Mouse (Mus musculus): ENCODE results near the gene Kcna10. TPM values are rescaled to one million over a fixed set of nuclear protein-coding genes. Genes with fewer than 3 reads are reported as not detected.

Kcna10 gene
- polyA plus RNA-seq, 1 experiment = not detected

- Histone ChIP-seq H3K36me3 (ENCODE audit: control insufficient read depth, insufficient read depth) (no peaks in the 10 kb centered on the region), H3K79me2 (ENCODE audit: control insufficient read depth, insufficient read depth) (no peaks in the 10 kb centered on the region), H3ac (ENCODE audit: control insufficient read depth, insufficient read length, low read depth) (no peak overlapping the region), H3K4me3 (ENCODE audit: insufficient read depth, poor library complexity, severe bottlenecking) (no peak overlapping the region), H3K27me3 (ENCODE audit: control insufficient read depth, insufficient read depth, insufficient read length) (peaks cover 8% of the 10 kb centered on the region), H3K79me3 (ENCODE audit: low read depth) (no peaks in the 10 kb centered on the region)
- TF ChIP-seq MAX (IDR thresholded peaks at IDR 0.05) (no peak), CTCF (IDR thresholded peaks at IDR 0.05; ENCODE audit: control insufficient read depth, insufficient read depth, insufficient read length) (no peak), FOSL1 (IDR thresholded peaks at IDR 0.05; ENCODE audit: insufficient read depth, low read length, poor library complexity, severe bottlenecking) (no peak), USF1 (IDR thresholded peaks at IDR 0.05; ENCODE audit: low read depth) (no peak), CEBPB (IDR thresholded peaks at IDR 0.05; ENCODE audit: low read depth) (no peak), MYOG (IDR thresholded peaks at IDR 0.05; ENCODE audit: control insufficient read depth, extremely low read depth, insufficient read length) (no peak), MYOD1 (IDR thresholded peaks at IDR 0.05; ENCODE audit: control insufficient read depth, insufficient read length, low read depth) (no peak)
Observed at GRCm38 (mm10) chr3:107169552-107169951, 13.3 kb upstream of the Kcna10 start.

DNA sequence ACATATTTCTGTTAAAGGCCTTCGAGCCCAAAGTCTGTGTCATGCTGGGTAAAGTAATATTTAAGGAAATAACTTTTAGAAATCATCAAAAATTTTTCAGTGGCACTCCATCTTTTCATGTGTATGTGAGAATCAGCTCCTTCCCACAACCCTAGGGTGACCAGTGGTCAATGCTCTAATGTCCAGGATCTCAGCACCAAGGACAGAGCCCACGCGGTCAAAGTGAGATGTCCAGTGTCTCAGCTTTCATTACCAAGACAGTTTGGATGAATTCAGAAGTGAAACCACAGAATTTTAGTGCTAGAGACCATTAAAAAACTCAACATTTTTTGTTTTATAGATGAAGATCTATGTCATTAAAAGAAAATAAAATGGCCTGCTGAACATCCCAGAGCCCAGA is 10.9 kb upstream of the Kcna10 start:
- H3K27me3 ChIP-seq (ENCODE audit: control insufficient read depth, insufficient read depth, insufficient read length) = peaks cover 8% of the 10 kb centered on the region
- H3ac ChIP-seq (ENCODE audit: control insufficient read depth, insufficient read length, low read depth) = no peak overlapping the region
- no peaks in the 10 kb centered on the region for H3K79me3 ChIP-seq (ENCODE audit: low read depth)
- H3K36me3 ChIP-seq (ENCODE audit: control insufficient read depth, insufficient read depth) = no peaks in the 10 kb centered on the region
- H3K79me2 ChIP-seq (ENCODE audit: control insufficient read depth, insufficient read depth) = no peaks in the 10 kb centered on the region
- no peak for TF ChIP-seq MAX (IDR thresholded peaks at IDR 0.05)
- TF ChIP-seq CTCF (IDR thresholded peaks at IDR 0.05; ENCODE audit: control insufficient read depth, insufficient read depth, insufficient read length) = no peak
- TF ChIP-seq CEBPB (IDR thresholded peaks at IDR 0.05; ENCODE audit: low read depth) = no peak
- TF ChIP-seq MYOD1 (IDR thresholded peaks at IDR 0.05; ENCODE audit: control insufficient read depth, insufficient read length, low read depth) = no peak
- TF ChIP-seq FOSL1 (IDR thresholded peaks at IDR 0.05; ENCODE audit: insufficient read depth, low read length, poor library complexity, severe bottlenecking) = no peak
- TF ChIP-seq MYOG (IDR thresholded peaks at IDR 0.05; ENCODE audit: control insufficient read depth, extremely low read depth, insufficient read length) = no peak
- TF ChIP-seq USF1 (IDR thresholded peaks at IDR 0.05; ENCODE audit: low read depth) = no peak
- no peak overlapping the region for H3K4me3 ChIP-seq (ENCODE audit: insufficient read depth, poor library complexity, severe bottlenecking)

- Histone ChIP-seq H3ac (ENCODE audit: control insufficient read depth, insufficient read length, low read depth) (no peak overlapping the region), H3K4me3 (ENCODE audit: insufficient read depth, poor library complexity, severe bottlenecking) (no peak overlapping the region), H3K79me3 (ENCODE audit: low read depth) (no peaks in the 10 kb centered on the region), H3K79me2 (ENCODE audit: control insufficient read depth, insufficient read depth) (no peaks in the 10 kb centered on the region), H3K36me3 (ENCODE audit: control insufficient read depth, insufficient read depth) (no peaks in the 10 kb centered on the region), H3K27me3 (ENCODE audit: control insufficient read depth, insufficient read depth, insufficient read length) (peaks cover 3% of the 10 kb centered on the region)
- TF ChIP-seq MYOG (IDR thresholded peaks at IDR 0.05; ENCODE audit: control insufficient read depth, extremely low read depth, insufficient read length) (no peak), FOSL1 (IDR thresholded peaks at IDR 0.05; ENCODE audit: insufficient read depth, low read length, poor library complexity, severe bottlenecking) (no peak), MYOD1 (IDR thresholded peaks at IDR 0.05; ENCODE audit: control insufficient read depth, insufficient read length, low read depth) (no peak), CTCF (IDR thresholded peaks at IDR 0.05; ENCODE audit: control insufficient read depth, insufficient read depth, insufficient read length) (no peak), MAX (IDR thresholded peaks at IDR 0.05) (no peak), CEBPB (IDR thresholded peaks at IDR 0.05; ENCODE audit: low read depth) (no peak), USF1 (IDR thresholded peaks at IDR 0.05; ENCODE audit: low read depth) (no peak)
Observed at GRCm38 (mm10) chr3:107172556-107172955, 10.3 kb upstream of the Kcna10 start.

- Histone ChIP-seq H3K4me3 (ENCODE audit: insufficient read depth, poor library complexity, severe bottlenecking) (no peak overlapping the region), H3K27me3 (ENCODE audit: control insufficient read depth, insufficient read depth, insufficient read length) (peaks cover 3% of the 10 kb centered on the region), H3K36me3 (ENCODE audit: control insufficient read depth, insufficient read depth) (no peaks in the 10 kb centered on the region), H3K79me3 (ENCODE audit: low read depth) (no peaks in the 10 kb centered on the region), H3ac (ENCODE audit: control insufficient read depth, insufficient read length, low read depth) (no peak overlapping the region), H3K79me2 (ENCODE audit: control insufficient read depth, insufficient read depth) (no peaks in the 10 kb centered on the region)
- TF ChIP-seq USF1 (IDR thresholded peaks at IDR 0.05; ENCODE audit: low read depth) = no peak
Observed at GRCm38 (mm10) chr3:107175486-107175885, 7.4 kb upstream of the Kcna10 start.

DNA sequence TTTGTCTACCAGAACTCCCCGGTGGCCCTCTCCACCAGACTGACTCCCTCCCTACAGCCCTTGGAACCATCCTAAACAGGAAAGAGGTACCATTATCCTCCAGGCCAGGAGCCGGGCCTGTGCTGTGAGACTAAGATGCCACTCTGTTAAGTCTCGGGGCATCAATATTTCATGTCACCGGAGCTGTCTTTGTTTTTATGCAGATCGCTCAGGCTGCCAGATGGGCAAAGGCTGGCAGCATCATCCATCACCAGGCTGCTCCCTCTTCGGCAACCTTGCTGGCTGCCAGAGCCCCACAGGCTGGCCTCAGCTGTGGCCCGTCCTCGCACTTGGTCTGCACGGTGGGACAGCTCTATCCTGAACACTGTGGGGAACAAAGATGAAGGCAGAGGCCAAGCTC is 6.4 kb upstream of the Kcna10 start:
- H3ac ChIP-seq (ENCODE audit: control insufficient read depth, insufficient read length, low read depth) = no peak overlapping the region
- no peaks in the 10 kb centered on the region for H3K79me2 ChIP-seq (ENCODE audit: control insufficient read depth, insufficient read depth)
- peaks cover 3% of the 10 kb centered on the region for H3K27me3 ChIP-seq (ENCODE audit: control insufficient read depth, insufficient read depth, insufficient read length)
- H3K4me3 ChIP-seq (ENCODE audit: insufficient read depth, poor library complexity, severe bottlenecking) = no peak overlapping the region
- H3K79me3 ChIP-seq (ENCODE audit: low read depth) = no peaks in the 10 kb centered on the region
- H3K36me3 ChIP-seq (ENCODE audit: control insufficient read depth, insufficient read depth) = no peaks in the 10 kb centered on the region
- no peak for TF ChIP-seq MYOG (IDR thresholded peaks at IDR 0.05; ENCODE audit: control insufficient read depth, extremely low read depth, insufficient read length)
- TF ChIP-seq MYOD1 (IDR thresholded peaks at IDR 0.05; ENCODE audit: control insufficient read depth, insufficient read length, low read depth) = no peak
- no peak for TF ChIP-seq CEBPB (IDR thresholded peaks at IDR 0.05; ENCODE audit: low read depth)
- no peak for TF ChIP-seq FOSL1 (IDR thresholded peaks at IDR 0.05; ENCODE audit: insufficient read depth, low read length, poor library complexity, severe bottlenecking)
- no peak for TF ChIP-seq MAX (IDR thresholded peaks at IDR 0.05)

DNA sequence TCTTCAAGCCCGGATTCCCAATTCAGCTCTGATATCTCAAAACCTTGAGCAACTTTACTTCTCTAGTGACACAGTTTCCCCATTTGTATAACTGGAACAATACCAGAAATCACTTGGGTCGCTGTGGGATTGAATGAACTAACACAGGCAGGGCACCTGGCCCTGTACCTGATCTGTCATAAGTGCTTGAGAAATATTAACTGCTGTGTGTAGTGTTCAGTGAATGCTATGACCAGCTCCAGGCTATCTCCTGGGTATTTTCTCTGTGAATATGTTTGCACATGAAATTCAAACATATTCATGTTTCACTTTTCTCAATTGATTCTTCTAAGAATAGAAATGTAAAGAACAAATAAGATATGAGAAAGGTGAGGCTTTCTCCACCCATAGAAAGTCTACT is 2.0 kb upstream of the Kcna10 start:
- H3K36me3 ChIP-seq (ENCODE audit: control insufficient read depth, insufficient read depth) = no peaks in the 10 kb centered on the region
- H3K79me2 ChIP-seq (ENCODE audit: control insufficient read depth, insufficient read depth) = no peaks in the 10 kb centered on the region
- H3K4me3 ChIP-seq (ENCODE audit: insufficient read depth, poor library complexity, severe bottlenecking) = no peak overlapping the region
- no peak overlapping the region for H3ac ChIP-seq (ENCODE audit: control insufficient read depth, insufficient read length, low read depth)
- TF ChIP-seq FOSL1 (IDR thresholded peaks at IDR 0.05; ENCODE audit: insufficient read depth, low read length, poor library complexity, severe bottlenecking) (no peak), MYOG (IDR thresholded peaks at IDR 0.05; ENCODE audit: control insufficient read depth, extremely low read depth, insufficient read length) (no peak), MAX (IDR thresholded peaks at IDR 0.05) (no peak), MYOD1 (IDR thresholded peaks at IDR 0.05; ENCODE audit: control insufficient read depth, insufficient read length, low read depth) (no peak), CEBPB (IDR thresholded peaks at IDR 0.05; ENCODE audit: low read depth) (no peak), USF1 (IDR thresholded peaks at IDR 0.05; ENCODE audit: low read depth) (no peak), CTCF (IDR thresholded peaks at IDR 0.05; ENCODE audit: control insufficient read depth, insufficient read depth, insufficient read length) (no peak)
- H3K27me3 ChIP-seq (ENCODE audit: control insufficient read depth, insufficient read depth, insufficient read length) = peaks cover 30% of the 10 kb centered on the region
- H3K79me3 ChIP-seq (ENCODE audit: low read depth) = no peaks in the 10 kb centered on the region
